Mouse (Mus musculus) liver, adult (tissue): Measurements from ENCODE around the gene C2cd3.

Source experiments
- GATA4 ChIP-seq: IDR thresholded peaks from 2 replicates; pipeline ENCODE4 v1.6.1; 2014; ENCODE audit warnings: mild to moderate bottlenecking, low read length; ENCODE audit not compliant: insufficient replicate concordance

Gene C2cd3

DNA sequence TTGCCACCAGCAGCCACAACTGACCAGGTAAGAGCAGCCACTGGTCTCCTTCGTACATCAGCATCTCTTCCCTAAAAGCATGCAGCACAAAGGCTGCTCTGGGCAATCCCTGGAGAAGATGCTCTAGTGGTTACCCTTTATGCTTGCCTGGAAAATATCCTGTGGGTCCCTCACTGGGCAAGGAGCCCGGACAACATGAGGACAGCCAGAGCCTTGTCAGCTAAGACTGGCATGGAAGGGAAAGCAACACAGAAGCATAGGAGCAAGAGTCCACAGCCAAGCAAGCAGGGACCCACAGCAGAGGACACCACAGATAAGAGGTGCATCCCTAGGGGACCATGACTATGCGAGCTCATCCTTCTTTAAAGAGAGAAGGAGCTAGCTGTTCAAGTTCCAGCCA is 87.8 kb downstream of the C2cd3 start:
- no peak for TF ChIP-seq GATA4

DNA sequence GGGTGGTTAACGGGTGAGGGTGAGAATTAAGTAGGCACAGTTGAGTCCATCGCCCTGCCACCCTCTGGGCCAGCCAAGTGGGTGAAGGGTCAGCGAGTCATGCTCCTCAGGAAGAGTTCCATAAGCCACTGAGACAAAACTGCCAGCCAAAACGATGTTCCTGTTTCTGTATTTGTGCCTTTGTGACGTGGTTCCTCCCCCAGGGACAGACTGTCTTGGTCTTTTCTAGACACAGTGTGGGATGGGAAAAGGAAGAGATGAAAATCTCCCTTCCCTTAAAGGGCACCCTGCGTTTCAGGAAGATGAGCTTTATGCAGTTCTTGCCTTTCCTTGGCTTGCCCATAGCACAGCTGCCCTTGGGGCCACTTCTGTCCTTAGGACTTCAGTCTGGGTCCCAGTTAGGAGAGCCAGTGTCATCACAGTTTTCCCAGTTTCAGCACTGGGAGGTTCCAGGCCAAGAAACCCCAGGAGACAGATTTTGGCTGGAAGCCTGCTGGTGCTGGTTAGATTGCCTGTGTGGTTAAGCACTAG is 89.7 kb downstream of the C2cd3 start:
- TF ChIP-seq GATA4 = 0 out of 2 replicates have a peak, but pooled peaks have one; percentile 15

DNA sequence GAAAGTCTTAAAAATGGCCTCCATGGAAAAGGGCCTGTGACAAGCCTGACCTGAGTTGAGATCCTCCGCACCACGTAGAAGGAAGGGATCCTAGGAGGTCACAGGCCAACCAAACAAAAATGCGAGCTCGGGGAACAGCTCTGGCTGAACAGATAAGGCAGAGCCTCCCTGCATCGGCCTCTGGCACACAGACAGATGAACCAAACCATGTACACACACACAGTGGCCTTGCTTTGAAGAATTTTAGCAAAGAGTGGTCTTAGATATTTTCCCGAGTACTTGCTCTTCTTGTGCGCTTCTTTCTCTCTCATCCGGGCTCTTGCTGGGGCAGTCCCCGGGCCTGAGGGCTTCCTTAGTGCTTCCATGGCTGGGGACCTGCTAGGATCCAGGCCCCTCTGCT is 91.2 kb downstream of the C2cd3 start:
- TF ChIP-seq GATA4 = no peak

DNA sequence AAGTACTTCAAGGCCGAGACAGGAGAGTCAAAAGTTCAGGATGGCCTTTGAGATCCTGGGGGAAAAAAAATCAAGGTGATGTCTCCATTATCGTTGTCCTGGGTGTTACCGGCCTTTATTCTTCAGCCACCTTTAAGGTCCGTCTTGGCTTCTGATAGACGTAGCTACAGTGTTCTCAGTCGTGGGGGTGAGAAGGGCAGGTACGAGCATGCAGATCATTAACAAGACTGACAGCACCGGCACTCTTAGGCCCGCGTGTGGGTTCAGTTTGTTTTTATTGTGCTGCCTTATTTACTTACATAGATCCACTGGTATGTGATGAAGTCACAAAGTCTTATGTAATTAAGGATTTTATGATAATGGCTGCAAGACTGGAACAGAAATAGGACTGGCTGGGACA is 91.7 kb downstream of the C2cd3 start:
- TF ChIP-seq GATA4 = no peak

DNA sequence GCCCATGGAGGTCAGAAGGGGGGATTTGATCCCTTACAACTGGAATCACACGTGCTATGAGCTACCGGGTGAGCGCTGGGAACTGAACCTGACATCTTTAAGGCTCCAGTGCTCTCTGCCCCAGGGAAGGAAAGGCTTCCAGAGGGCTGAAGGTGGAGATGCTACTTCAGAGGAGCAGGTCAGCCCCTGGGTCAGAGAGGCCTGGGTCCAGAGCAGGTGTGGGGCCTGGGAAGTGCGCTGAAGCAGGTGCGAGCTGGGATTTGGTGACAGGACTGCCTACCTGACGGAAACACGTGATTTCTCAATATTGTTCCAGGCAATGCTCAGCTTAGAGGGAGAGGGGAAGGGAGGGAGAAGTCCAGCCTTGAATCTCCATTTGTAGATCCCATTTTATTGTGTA is 92.2 kb downstream of the C2cd3 start:
- TF ChIP-seq GATA4 = no peak

DNA sequence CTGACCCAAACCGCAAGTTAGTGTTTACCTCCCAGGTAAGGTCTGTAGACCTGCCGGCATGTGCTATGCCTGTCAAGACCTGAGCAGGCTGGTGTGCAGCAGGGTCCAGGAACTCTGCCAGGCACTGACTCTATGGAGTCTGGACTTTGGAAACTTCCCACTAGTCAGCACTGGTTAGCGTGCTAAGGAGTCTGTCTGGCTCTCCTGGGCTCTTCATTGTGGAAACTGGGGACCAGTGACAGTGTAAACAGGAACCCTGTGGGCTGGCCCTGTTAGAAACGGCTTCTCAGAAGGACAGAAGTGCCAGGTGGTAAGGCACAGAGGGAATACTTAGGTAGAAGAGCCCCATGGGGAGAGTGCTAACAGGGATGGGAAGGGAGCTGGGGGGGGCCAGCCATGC is 93.2 kb downstream of the C2cd3 start:
- TF ChIP-seq GATA4 = no peak

DNA sequence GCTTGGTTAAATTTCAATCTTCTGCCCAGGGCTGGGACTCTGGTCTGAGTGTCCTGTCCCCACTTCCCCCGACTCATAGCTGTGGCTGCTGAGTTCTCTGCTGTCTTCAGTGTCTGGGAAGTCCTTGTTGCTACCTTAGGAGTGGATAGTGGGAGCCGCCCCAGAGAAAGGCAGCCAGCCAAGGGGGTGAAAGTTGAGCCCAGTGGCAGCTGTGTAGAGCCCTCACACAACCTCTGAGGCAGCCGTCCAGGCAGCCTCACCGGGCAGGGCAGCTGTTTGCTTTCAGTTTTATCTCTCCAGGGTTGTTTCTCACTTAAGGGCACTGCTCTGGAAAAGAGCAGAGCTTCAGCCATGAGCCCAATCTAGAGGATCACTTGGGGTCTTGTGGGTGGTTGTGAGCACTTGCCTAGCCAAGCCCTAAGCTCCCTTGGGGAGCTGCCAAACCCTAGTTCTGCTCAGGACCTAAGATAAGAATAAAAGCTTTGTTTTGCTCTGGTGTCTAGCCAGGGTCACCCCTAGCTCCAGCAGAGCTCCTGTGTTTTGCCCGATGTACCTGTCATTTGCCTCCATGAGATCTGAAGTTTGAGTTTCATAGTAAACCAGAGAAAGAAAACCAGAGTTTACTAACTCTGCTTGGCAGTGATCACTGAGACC is 93.8 kb downstream of the C2cd3 start:
- TF ChIP-seq GATA4 = peak; percentile 35; the same call in 1 of the 2 replicates

DNA sequence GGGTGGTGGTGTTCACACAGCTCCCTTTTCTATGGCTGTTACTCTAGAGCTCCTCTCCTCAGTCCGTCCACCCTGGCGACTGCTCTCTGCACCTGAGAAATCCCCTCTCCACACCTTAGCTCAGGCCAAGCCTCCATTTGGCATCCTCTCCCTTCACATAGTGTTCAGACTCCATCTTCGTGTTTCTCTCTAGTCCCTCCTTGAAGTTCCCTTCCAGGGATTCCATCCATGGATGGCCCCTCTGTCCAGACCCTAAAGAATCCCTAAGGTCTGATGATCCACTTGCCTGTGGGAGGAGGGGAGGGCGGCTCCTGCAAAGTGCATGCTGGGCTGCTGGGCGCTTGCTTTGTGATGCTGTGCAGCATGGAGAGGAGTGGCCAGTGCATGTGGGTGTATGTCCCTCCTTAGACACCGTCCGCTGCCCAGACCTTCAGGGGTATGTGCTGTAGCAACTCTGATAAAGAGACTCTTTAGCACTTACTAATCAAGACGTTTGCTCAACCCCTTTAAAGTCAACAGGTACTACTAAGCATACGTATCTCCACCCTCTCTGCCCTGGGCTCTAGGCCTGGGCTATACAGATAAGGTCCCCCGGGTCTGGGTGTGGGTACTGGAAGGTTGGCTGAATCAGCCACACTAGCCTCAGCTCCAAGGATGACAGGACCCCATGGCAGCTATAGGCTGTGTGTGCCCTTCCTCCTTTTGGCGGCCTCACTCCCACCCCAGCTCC is 94.9 kb downstream of the C2cd3 start:
- no peak for TF ChIP-seq GATA4

DNA sequence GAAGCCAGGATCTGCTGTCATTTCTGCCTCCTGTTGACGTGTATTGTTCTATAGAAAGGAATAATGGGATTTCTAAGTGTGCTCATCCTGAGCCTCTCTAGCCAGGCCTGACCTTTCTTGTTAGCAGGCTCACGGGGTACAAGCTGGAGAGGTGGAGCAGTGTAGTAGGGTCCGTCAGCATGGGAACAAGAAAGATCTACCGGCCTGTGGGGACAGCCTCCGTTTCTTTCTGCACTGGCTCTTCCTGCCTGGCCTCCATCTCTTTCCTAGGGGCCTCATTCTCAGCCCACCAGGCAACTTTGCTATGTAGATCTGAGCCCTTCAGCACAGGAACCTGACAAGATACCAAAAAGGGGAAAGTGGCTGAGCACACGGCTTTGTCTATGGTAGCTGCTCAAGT is 96.7 kb downstream of the C2cd3 start:
- TF ChIP-seq GATA4 = no peak

DNA sequence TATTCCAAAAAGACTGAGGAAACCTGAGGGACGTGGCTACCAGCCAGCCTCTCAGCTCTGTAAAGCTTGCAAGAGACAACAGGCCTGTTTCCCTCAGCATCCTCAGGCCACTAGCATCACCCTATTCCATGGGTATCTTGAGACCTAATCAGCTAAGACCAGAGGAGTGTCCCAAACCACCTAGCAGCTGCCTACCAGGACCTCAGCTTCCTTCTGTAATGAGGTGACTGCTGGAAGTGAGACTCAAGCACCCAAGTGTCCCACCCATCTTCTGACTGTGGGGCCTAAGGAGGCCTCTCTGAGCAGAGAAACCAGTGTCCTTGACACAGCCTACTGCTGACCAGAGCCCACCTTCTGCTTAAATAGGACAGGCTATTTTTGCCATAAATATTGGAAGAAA is 97.5 kb downstream of the C2cd3 start:
- no peak for TF ChIP-seq GATA4

DNA sequence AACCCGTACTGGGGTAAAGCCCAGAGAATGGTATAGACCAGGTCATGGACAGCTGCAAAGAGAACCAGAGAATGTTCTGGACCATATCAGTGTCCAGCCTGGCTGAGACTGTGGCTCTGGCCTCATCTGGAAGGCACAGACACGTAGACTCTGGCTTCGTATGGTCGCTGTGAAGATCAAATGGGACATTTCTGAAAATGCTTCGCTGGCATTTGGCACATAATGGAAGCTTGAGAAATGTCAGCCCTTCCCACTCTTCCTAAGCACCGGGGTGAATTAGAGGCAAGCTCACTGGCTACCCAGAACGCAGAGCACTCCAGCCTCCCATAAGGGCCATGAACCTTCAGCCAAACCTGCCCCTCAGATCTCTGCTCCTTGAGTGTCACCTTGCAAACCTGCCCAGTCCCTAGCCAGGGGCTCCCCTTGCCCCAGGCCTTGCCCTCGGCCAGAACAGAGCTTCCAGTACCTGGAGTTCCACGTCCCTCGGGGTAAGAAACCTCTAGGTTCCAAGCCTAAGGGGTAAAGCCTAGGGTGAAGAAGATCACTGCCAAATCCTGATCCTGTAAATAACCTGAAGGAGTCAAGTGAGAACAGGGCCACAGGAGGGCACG is 98.9 kb downstream of the C2cd3 start:
- no peak for TF ChIP-seq GATA4

DNA sequence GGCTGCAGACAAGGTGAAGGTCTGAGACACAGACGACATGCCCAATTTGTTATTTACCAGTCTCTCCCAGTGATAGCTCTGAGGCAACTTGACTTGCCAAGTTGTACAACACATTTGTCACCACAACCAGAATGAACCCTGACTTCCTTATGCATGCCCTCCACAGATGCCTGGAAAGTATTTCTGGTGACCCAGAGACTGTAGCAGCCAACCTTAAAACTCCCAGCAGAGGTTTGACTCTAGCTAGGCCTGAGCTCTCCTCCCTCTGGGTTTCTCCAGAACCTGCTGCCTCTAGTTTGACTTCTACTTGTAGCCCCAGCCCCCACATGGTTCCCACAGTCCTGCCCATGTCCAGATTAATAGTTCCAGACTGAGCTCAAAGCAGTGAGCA is 99.4 kb downstream of the C2cd3 start:
- TF ChIP-seq GATA4 = no peak

DNA sequence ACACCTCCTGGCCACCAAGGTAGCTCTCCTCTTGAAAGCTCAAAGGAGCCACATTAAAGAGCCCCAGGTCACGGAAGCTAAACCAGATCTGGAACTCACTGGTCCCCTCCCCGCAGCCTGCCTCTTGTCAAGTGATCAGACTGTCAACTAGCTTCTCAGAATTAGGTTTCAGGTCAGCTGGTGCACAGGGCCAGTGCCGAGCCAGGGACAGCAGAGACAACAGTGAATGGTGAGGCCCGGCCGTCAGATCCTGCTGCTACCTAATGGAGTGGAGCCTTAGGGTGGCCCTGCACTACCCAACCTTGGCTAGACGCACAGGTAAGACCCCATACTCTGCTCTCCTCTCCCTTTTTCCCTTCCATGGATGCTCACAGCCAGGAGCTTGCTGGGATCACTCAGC is 100.7 kb downstream of the C2cd3 start, which contains the start of gene Ucp3:
Ucp3 (plus strand) TSS at position 214 of the 400 bp plus-strand sequence.
- TF ChIP-seq GATA4 = no peak

DNA sequence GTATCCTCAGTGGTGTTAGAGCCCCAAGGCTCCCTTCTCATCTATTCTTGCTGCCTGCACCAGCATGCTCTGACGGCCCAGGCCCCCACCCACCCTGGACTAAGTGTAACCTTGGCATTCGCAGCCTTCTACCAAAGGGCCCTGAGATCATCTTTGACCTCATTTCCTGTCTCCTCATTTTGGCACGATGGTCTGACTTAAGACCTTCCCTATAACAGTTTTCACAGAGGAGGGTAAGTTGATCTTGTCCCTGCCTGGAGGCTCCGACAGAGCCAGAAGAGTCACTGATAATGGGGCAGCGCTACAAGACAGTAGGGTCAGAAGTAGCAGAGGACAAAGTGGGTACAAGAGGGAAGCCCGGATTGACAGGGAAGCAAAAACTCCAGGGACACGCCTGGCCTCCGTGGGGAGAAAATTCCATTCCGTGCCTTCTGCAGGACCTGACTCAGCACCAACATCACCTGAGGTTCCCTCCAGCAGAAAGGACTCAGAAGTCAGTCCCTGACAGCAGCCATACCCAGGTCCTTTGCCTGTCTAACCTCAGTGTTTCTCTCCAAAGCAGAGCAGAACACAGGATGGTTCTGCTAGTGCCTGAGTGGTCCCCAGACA is 101.9 kb downstream of the C2cd3 start:
- no peak for TF ChIP-seq GATA4

DNA sequence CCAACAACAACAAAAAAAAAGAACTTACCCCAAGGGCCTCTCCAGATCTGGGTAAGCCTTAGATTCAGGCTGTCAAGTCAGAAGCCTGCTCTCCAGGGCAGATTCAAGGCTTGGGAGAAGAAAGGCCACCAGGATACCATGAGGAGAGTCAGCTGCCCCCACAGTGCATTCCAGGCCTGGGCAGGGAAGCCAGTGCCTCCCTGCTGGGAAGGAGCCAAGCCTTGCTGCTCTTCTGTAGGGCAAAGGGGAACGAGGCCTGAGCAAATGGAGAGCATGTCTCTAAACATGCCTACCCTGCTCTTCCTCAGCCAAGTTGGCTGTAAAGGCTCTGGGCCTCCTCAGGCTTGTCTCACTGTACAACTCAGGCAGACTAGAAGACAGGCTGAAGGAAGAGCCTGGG is 102.6 kb downstream of the C2cd3 start:
- TF ChIP-seq GATA4 = no peak
